Mouse (Mus musculus) adrenal gland (tissue): ENCODE results near the gene Pitpnc1.

Experiments used
- intact Hi-C: fragments of 180-260 bp; cut with DNase I; formaldehyde crosslinking; loops from one replicate; pipeline ENCODE4 v1.15.1; 2025

Gene Pitpnc1

DNA sequence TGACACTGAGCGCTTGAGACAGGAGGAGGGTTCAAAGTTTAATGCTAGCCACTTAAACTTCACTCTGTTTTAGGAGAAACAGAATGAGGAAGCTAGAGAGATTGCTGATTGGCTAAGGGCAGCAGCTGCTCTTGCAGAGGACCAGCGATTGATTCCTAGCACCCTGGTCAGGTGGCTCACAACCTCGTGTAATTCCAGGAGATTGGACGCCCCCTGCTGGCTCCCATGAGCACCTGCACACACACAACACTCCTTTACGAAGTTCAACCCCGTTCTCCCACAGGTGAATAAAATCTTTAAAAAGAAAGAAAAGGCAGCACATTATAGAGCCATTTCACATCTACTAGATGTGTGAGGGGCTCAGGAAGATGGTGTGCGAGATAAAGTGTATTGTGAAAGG, 224.8 kb downstream of the Pitpnc1 start:
- intact Hi-C loops = no loop called here

DNA sequence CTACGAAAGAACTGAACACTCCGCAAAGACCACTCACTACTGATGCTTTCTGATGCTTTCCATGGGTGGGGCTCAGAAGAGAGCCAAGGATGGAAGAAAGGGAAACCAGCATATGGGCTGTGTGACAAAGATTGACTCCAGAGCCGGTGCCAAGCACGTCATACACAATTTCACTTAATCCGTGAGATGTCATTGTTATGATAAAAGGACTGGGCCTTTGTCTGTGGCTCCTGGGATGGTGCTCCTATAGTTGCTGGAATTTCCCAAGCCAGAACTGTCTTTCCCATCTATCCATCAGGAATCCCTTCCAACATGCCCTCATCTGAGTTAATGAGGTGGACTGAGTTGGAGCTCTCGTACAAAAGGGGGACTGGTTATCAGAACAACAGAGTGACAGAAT, 227.4 kb downstream of the Pitpnc1 start:
- intact Hi-C loops = no loop called here

DNA sequence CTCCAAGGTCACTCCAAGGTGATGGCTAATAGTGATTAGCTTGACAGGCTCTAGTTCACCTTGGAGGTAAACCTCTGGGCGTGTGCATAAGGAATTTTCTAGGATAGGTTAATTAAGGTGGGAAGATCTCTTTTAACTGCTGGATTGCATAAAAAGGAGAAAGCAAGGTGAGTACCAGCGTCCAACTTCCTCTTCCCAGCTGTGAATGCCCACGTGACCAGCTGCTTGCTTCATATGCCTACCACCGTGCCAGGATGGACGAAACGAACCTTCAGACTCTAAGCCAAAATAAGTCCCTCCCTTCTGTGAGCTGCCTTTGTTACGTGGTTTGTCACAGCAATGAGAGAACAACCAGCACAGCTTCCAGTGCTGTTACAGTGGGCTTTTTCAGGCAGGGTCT, 228.8 kb downstream of the Pitpnc1 start:
- intact Hi-C loops = no loop called here

DNA sequence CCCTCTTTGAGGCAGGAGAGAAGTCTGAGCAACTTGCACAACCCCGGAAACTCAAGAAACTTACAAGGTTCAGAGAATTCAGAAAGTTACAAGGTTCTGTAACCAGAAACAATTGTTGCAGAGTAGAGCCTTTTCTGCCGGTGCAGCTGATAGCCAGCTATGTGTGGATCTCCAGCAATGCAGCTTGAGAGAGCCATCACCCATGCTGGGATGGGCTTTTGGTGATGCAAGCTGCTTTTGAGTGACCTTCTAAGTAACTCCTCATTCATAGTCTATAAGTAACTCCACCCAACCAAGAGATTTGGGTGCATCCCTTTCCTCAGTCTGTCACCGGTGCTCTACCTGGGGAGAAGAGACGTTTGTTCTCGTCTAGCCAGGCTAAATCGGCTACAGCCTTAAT, 232.0 kb downstream of the Pitpnc1 start:
- intact Hi-C loops = no loop called here

DNA sequence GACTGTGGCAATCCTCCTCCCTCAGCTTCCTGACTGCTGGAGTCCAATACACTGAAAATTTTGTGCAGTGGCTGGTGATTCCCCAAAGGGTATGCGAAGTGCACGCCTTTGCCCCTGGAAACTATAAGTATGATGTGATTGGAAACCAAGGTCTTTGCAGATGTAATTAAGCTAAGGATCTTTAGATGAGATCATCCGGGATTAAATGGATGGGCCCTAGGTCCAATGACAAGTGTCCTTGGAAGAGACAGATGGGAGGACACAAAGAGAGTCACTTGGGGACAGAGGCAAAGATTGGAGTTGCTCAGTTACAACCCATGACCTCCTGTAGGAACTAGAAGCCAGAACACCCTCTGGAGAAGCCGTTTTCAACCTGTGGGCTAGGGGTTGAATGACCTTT, 233.0 kb downstream of the Pitpnc1 start:
- intact Hi-C loops = no loop called here

DNA sequence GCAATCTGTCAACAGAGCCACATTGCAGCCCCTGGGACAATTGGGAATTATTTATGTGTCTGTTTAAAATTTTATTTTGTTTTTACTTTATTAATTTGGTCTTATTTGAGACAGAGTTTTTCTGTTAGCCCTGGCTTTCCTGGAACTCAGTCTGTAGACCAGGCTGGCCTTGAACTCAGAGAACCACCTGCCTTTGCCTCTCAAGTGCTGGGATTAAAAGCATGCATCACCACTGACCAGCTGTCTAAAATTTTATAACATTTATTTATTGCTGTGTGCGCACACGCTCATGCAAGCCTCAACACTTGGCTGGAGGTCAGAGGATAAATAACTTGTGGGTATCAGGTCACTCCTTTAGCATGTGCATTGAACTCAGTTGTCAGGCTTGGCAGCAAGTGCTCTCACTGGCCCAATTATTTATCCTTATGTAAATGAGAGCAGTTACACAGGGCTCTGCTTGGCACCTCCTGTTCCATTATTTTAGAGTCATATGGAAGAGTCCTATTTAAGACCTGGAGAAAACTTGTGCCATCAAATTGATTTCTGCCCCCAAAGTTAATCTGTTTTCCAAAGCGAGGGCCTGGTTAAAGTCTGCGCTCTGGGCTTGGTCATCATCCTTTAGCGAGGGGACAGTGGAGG, 237.1 kb downstream of the Pitpnc1 start:
- intact Hi-C loops = no loop called here

DNA sequence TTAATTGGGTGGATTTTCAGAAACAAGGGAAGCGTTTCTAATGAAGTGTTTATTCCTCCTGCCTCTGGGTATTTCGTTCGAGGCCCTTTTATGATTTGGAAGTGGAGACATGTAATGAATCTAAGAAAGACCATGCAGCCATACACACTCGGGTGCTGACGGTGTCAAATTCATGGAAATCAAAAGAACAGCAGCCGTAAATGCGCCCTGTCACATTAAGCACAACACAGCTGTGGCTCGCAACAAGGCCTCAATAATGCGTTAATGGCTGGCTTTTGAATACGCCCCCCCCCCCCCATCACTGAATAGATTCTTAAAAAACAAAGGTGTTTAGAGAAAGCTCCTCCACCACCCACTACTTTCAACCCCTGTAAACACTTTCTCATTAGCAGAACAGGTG, 240.4 kb downstream of the Pitpnc1 start:
- intact Hi-C loops = no loop called here

DNA sequence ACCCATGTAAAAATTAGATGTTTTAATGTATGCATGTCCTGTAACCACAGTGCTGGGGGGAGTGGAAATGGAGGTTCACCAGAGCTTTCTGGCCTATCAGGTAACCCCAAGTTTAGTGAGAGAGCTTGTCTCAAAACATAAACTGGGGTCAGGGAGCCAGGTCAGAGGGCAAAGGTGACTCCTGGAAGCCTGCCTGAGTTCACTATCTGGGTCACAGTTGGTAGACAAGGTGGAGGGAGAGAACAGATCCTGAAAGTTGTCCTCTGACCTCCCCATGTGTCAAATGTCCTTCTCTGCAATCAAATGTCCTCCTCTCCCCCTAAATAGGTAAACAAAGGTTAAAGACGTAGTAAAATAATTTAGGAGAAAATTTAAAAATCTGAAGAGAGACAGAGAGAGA, 244.1 kb downstream of the Pitpnc1 start:
- intact Hi-C loops = no loop called here

DNA sequence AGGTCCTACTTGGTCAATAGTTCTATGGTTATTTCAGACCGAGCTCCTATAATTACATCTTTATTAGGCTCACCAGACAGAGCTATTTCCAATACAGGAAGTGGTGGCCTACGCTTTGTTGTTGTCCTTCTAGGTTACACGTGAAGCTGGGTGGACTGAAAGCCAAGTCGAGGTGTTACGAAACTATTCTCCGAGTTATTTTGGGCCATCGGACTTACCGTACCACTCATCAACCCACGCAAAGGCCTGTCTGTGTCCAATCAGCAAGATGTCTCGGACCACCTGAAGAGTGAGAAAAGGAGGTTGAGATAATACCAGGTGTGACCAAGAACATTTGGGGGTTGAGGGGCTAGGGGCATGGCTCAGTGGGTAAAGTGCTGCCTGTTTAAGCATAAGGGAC, 244.5 kb downstream of the Pitpnc1 start:
- intact Hi-C loops = no loop called here

DNA sequence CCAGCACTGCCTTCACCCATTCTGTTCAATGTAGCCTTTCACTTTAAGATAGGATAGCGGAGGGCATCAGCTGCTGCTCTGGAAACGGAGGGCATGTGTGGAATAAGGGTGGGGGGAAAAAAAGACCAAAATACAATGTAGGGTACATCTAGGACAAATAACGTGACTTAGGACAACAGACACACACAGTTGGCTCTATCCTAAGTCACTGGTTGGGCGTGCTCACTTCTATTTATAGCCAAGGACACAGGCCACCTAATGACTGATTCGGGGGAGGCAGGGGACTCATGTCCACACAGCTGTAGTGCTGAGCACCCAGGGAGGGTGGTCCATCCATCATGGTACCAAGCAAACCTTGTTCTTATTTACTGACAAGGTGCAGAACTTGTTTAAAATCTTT, 245.2 kb downstream of the Pitpnc1 start:
- intact Hi-C loops = no loop called here

DNA sequence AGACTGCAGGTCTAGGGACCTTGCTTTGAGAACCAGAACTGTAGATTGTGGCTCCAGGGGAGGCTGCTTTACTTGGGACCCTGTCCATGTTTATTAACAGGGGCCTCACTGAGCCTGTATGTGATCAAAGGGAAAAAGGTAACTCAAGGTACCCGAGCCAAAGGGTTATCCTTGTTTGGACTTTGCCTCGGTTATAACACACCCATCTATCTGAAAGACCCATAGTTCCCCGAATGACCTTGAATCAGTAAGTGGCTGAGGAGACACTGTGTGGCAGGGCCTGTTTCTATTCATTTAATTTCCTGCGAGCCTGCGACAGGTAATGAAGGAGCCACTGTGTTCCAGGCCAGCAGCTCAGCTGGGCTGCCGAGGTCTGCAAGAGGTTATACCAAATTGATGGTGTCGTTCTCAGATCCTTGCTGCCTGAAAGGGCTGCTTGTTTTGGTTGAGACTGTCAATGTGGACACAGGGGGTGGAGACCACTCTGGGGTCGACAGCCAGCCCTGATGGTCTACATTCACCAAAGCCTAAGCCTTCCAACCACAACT, 246.8 kb downstream of the Pitpnc1 start:
- intact Hi-C loops = no loop called here

DNA sequence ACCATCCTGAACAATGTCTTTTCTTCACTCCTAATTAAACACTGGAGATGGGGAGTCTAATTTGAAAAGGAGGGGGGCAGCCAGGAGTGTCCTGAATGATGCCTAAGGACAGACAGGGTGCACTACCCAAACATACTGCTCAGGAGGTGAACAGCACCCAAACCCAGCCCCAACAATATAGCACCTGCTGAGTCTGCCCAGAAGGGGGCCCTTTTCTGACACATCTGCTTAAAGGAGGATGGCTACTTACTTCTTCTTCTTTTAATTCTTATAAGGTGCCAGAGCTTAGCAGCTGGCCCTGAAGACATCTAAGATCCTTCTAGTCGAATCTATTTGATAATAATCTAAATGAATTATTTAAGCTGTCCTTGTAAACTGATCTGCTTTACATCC, 247.3 kb downstream of the Pitpnc1 start:
- intact Hi-C loops = no loop called here

DNA sequence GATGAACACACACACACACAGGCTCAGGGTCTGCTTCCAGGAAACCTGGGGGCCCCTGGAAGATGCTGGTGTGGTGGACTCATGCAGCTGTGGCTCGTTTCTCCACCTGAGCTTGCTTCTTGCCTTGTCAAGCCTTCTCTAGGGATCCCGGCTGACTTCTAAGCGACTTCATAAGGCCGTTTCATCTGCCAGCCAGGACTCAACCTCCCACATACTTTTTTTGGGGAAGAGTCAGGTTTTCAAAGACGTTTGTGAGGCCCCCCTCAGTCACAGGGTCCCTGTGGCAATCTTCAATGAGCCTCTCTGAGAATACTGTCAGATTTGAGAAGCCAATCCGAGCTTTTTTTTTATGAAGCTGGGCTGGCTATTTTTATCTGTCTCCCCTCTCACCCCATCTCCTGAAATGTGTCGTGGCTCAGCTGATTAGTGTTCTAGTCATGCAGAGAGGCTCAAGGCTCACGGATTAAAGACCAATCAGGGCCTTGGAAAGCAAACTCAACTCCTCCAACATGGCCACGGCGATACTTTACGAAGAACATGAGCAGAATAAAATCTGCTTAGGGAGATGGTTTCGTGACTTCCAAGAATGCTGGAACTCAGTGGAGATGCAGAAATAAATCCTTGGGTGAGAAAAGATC, 247.8 kb downstream of the Pitpnc1 start:
- intact Hi-C loops = no loop called here

DNA sequence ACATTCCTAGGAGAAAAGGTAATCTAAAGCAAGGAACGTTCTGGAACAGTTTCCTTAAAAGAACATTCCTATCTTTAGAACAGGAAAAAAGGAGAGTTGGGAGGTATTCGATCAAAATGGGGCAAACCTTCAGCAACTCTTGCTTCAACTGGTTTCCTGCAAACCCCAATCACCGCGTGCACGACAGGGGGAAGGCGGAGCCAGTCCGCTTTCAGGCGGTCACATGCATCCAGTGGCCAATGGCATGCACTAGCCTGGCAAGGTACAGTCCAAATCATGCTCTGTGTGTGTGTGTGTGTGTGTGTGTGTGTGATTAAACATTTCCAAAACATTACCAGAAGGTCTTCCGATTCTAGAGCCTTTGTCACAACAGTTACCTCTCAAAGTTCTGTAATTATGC, 255.4 kb downstream of the Pitpnc1 start:
- intact Hi-C loops = loop anchor here (2.0 kb wide), 1 partner anchor 258 kb away; no protein-coding TSS in a partner anchor

DNA sequence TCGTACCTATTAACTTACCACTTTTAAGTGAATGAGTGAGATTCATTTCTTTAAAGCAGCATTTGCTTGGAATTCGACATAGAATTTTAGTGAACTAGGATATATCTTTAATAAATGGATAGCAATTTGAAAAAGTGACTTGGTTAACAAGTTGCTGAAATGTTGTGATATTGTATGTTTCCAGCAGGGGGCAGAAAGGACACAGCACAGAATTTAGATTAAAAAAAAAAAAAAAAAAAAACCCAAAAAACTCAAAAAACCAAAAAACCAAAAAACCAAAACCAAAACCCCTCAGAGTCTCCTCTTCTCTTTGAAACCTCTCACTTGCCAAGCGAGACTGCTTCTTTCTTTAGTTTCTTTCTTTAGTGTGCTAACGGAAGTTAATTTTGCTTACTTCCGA, 256.8 kb downstream of the Pitpnc1 start:
- intact Hi-C loops = loop anchor here (2.0 kb wide), 1 partner anchor 259 kb away; no protein-coding TSS in a partner anchor

DNA sequence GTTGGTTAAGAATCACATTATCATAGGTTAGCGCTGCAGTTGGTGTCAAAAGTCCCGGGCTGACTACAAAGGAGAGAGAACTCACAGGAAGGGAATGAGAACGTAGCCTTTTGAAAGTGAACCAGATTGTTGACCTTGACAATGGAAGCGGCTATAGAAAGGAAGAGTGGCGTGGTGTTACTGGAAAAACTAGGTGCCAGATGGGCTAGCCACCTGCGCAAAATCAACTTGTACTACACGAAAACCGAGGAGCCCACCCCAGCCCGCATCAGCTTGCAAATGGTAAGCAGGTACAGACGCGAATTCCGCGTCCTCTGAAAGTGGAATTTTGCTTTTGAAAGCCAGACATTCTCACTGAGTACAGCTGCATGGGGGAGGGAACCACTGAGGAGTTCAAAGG, 260.7 kb downstream of the Pitpnc1 start:
- intact Hi-C loops = no loop called here

DNA sequence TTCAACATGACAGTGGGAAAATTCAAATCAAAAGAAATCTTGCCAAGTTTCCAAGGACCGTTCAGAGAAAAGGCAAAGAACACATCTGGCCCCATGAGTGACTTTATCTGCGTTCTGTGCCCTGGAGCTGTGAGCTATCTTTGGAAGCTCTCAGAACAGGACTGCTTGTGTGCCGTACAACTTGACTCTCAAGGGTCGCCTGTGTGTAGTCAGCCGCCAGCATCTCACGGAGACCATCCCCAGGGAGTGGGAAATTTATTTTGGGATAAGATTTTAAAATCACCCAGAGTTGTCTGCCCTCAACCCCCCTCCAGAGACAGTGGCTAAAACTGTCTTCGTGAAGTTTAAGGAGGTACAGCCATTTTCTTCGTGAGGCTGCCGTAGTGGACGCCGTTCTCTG, 268.7 kb downstream of the Pitpnc1 start:
- intact Hi-C loops = no loop called here

DNA sequence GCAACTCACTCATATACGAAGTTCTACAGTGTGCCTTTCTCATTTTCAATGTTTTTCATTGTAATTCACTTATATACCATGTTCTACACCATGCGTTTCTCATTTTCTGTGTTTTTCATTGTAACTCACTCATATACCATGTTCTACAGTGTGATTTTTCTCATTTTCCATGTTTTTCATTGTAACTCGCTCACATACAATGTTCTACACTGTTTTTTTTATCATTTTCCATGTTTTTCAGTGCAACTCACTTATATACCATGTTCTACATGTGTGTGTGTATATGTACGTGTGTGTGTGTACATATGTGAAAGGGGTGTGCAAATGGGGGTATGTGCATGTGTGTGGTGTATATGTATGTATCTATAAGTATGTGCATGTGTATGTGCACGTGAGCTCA, 271.2 kb downstream of the Pitpnc1 start:
- intact Hi-C loops = no loop called here

DNA sequence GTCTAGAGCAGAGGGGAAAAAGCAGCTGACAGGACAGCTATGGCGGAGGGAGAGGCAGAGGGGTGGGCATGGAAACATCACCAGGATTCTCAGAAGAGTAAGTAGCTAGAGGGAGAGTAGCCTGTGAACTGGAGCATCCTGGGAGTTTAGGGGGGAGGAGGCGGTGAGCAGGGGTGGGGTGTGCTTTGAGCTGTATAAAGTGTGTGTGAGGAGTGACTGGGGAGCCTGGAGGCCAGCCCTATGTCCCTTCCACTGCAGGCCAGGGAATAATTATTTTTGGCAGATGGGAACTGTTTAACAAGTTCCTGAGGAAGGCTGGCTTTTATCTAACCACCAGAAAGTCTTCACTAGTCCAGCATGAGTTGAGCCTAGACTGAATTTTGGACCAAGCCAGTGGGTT, 275.2 kb downstream of the Pitpnc1 start:
- intact Hi-C loops = no loop called here

DNA sequence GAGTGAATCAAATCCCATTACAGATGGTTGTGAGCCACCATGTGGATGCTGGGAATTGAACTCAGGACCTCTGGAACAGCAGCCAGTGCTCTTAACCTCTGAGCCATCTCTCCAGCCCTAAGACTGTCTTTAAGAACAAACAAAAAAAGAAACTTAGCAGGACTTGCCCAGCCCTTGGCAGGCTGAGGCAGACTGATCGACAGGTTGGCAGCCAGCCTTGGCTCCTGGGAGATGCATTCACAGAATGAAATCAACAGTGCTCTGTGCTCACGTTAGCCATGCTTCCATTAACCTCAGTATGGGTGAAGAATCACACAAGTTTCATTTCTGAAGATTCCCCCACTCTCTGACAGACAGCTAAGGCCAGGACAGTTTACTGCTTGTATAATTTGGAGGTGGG, 280.1 kb downstream of the Pitpnc1 start:
- intact Hi-C loops = no loop called here

DNA sequence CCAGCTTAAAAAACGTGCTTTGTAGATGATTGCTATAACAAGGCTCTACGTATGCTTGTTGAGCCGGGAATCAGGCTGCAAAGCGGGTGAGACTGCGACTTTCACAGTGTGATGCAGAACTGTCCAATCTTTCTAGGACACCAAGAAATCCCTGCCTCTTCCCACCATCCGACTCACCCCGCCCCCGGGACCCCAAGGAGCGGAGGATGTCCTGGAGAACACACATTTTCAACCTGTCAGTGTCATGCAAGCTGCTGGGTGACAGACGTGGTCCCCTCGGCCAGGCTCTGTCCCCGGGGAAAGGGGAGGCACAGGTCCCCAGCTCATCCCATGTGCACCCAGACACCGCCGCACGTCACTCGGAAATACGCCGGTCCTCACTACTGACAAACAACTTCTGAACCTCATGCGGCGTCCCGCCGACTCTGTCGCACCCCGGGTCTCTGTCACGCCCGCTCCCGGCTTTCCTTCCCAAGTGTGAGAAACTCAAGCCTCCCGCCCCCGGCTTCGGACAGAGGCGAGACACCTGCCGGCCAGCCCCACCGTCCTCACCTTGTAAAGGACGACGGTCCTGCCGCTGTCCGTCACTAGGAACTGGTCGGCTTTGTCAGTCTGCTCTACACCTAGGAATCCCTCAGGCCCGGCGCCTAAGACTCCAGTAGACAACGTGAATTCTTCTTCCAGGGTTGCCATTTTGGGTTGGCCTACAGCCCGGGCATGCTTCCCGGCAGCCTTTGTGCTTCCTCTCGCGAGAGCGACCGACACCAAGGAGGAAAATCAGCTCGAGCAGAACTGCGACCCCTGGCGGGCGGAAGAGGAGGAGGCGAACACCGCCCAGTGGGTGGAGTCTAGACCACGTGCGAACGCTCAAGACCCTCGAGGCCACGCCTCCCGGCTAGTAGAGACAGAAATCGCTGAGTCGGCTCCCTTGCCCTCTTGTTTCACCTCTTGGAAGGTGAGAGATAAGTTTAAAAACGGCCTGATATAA, 281.6 kb downstream of the Pitpnc1 start, which contains the start of gene Nol11:
Nol11 (minus strand) TSS at position 817 of the 988 bp plus-strand sequence.
- intact Hi-C loops = no loop called here

DNA sequence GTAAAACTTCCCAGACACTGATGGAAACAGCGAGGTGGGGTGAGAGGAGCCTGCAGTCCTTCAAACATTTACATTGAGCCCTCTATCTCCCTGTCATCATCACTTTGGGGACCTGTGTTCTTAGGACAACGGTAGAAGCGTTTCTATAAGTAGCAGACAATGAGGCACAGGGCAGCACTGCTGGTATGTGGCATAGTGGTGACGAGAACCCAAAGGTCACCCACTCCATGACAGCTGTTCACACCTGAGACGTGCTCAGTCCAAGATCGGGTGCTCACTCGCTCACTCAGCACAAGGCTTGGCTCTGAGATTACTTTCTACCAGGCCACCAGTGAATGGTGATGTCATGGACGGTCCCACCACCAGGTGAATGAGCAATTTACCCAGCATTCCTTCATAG, 286.7 kb downstream of the Pitpnc1 start:
- intact Hi-C loops = no loop called here
